Mouse (Mus musculus) liver, embryonic 14.5 days (tissue): ENCODE results near the gene Ltf.

Source experiments
- CTCF ChIP-seq: IDR thresholded peaks from 2 replicates; pipeline ENCODE4 v1.5.1; 2016; ENCODE audit warnings: antibody characterized with exemption, low read depth, control low read depth
- EP300 ChIP-seq: IDR thresholded peaks from 2 replicates; pipeline ENCODE4 v1.6.1; 2016; ENCODE audit warnings: antibody characterized with exemption, low read depth

DNA sequence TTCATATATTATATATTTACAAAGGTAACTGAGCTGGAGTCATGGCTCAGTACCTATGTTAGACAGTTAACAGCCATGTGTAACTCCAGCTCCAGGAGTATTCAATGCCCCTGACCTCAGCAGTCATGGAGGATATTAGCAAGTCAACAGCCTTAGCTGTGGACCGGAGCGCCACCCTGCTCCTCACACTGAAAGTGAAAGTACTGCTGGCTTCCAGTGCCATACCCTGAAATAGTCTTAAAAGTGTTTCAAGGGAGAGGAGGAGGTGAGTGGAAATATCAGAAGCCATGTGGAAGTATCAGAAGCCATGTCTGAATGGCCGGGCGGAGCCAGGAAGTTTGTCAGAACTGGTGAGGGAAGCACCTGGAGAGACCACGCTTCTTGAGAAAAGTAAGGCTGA is 28.2 kb downstream of the Ltf start:
- TF ChIP-seq CTCF (no peak), EP300 (no peak)
